Mouse (Mus musculus) kidney, postnatal 10 days (tissue): ENCODE measurements at regions not wholly inside any gene's neighbourhood (a gene's known extent, or its start where the extent isn't known, plus 50 kb on each side); places are given as distances from the start of the nearest gene placed in this dataset.

Experiments used
- DNase-seq: peaks from one replicate; pipeline ENCODE4 v3.0.0; 2021; ENCODE audit warnings: mixed read lengths

- peak; percentile 10 for DNase-seq
Observed at GRCm38 (mm10) chrX:145758406-145758805, 253.4 kb upstream of the Amot start.

DNA sequence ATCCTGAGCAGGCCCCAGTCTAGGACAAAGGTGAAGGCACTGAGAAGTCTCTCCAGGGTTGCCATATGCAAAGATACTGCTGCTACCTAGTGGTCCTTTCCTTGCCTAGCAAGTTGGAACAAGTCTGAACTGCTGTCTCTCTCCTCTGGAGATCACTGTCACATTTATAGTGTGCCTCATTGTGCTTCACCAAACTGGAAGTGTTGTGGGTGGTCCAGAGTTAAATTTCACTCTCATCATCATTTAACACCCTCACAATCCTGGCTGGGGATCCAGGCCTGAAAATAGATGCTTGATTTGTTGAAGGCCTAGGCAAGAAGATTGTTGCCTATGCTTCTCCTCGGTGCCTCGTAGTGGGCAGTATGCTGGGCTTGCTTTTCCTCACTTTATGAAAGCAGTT is 248.4 kb upstream of the Amot start:
- no peak for DNase-seq
